Mouse (Mus musculus): ENCODE results near the gene Aatk.

Gene Aatk

DNA sequence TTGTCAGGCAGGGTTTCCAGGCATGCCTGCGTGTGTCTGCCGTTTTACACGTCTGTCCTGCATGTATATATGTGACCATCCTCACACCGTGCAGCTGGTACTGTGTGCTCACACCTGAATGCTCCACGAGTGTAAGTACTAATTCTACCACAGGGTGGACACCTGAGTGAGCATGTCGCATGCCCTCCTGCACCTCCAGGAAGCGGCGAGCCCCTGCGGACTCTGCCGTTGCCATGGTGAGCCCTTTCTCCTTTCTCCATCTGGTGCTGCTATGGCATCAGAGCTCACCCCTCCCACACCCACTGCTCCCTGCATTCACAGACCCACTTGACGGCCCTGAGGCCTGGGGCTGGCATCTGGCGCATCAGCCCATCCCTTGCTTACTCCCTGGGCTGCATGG, 24.1 kb downstream of the Aatk start:
- peak; percentile 24 for DNase-seq (ENCODE audit: low spot score)

DNA sequence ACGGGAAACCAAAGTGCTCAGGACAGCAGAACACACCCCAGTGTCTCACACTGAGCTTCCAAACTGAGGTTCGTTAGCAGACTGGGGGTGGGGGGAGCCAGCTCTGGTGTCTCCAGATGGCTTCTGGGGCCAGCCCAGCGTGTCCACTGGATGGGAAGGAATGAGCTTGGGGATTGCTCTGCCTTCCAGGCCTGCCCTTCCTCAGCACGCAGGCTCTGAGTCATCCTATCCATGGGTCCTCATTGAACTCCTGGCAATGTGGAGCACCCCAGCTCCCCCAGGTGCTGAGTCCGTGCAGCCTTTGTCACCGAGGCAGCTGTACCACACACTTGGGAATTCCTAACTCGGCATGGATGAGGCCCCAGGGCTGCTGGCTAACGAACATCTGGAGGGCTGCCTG, 24.8 kb downstream of the Aatk start:
- no peak for DNase-seq (ENCODE audit: low spot score)

DNA sequence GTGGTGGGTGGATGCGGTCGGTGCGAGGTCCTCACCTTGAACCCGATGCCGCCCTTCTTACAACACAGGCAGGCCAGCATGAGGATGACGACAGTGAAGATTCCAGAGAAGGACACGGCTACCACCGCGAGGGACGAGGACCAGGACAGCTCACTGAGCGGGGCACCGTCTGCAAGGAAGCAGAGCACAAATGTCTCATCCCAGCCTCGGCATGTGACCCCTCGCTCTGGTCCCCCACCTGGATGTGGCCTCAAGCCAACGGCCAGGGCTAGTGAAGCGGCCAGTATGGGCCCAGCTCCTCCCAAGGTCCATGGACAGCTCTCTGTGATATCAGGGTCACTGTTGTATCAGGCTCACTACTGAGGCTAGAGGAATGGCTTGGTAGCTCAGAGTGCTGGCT, 25.6 kb downstream of the Aatk start:
- DNase-seq (ENCODE audit: low spot score): no peak

DNA sequence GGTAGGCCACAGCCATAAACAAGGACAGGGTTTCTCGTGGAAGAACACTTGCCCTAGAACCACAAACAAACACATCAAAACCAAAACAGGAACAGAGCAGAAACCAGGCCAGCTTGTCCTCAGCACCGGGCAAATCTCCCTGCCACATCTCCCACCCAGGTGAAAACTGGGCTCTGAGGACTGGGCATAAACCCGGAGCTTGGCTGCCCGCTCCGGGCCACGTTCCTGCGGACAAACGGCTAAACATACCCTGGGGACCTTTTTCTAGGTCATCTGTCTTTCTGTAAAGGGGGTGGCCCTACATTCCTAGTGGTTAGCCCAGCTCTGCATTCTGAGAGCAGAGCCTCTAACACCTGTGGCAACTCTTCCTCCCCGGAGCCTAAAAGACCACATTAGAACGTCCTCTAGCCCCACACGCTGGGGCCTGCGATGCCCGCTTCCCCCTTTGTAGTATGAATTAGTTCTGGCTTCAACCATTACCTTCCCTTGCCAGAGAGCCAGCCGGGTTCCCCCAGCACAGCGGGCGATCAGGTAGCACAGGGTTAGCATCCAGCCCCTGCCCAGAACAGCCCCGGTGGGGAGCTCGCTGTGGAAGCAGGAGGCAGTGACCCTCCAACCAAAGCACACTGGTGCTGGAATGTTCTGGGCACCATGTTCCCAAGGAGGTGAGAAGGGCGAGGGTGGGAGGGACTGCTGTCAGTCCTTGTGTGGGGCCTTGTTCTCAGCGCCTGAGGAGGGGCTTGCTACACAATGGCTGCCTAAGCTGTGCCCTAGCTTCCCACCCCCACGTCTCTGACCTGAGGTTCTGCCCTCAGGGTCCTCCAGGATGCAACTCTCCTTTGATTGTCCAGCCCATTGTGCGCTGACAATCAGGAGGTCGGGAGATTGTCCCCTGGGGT, 27.2 kb downstream of the Aatk start:
- peak; percentile 48 for DNase-seq (ENCODE audit: low spot score)

DNA sequence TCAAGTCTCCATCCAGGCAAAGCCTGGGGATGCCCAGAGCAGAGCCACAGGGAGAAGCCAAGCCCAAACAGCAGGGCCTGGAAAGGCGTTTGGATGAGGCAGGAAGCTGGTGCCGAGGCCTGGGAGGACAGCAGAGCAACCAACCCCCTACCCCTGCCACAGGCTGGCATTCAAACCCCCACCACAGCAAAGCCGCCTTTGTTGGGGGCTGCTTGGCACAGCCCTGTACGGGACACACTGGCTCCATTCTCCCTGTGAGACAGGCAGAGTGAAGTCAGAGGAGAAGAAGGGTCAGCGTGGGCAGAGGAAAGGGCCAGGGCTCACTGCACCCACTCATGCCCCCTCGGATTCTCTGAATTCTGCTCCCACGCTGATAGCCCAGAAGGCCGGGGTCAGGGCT, 30.0 kb downstream of the Aatk start:
- DNase-seq (ENCODE audit: low spot score): no peak

DNA sequence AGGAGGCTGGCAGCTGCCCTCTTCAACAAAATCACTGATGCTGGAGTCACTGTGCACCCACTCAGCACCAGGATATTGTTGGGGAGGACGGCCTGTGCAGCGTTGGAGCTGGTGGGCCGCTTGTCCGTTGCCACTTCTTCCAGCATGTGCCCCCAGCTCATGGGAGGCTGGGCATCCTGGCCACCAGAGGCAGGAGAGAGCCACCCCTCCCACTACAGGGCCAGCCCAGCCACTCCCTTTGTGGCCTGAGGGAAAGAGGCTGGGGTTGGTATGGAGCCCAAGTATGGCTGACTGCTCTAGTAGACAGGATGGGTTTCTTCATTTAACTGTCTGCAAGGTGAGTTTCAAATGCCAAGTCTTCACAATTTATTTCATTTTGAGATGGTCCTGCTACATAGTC, 32.2 kb downstream of the Aatk start:
- DNase-seq (ENCODE audit: low spot score): no peak

DNA sequence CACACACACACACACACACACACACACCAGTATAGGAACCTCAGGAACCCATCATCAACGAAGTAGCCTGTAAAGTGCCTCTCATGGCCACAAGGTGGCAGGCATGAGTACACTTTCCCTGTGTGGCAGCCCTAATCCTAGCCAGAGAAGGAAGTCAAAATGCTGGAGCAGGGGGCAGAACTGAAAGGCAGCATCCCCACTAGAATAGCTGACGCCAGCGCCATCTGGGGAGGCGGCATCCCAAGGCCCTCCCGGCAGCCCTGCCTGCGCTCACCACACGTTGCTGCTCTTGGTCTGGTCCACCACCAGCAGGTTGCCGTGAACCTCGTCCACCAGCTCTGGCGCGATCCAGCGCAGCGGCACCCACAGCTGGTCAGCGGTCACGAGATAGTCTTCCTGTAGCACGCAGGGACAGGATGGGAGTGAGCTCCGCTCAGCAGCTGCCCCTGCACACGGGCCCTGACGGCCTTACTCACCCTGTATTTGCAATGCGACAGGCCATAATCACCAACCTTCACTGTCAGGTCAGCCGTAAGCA, 33.7 kb downstream of the Aatk start:
- DNase-seq (ENCODE audit: low spot score): peak; percentile 95

DNA sequence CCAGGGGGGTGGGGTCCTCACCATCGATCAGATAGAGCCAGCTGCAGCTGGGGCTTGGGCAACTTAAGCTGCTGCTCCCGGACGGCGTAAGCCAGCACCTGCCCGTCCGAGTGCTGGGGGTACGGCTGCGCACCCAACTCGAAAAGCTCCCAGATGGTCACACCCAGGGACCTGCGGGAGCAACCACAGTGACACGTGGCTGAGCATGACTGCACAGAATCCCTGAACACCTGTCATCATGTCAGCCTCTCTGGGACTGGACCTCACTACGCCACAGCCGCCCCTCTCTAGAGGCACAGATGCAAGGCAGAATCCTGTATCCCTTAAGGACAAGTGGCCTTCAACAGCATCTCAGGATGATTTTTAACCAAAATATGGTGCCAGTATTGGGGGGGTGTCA, 34.3 kb downstream of the Aatk start:
- DNase-seq (ENCODE audit: low spot score): no peak

DNA sequence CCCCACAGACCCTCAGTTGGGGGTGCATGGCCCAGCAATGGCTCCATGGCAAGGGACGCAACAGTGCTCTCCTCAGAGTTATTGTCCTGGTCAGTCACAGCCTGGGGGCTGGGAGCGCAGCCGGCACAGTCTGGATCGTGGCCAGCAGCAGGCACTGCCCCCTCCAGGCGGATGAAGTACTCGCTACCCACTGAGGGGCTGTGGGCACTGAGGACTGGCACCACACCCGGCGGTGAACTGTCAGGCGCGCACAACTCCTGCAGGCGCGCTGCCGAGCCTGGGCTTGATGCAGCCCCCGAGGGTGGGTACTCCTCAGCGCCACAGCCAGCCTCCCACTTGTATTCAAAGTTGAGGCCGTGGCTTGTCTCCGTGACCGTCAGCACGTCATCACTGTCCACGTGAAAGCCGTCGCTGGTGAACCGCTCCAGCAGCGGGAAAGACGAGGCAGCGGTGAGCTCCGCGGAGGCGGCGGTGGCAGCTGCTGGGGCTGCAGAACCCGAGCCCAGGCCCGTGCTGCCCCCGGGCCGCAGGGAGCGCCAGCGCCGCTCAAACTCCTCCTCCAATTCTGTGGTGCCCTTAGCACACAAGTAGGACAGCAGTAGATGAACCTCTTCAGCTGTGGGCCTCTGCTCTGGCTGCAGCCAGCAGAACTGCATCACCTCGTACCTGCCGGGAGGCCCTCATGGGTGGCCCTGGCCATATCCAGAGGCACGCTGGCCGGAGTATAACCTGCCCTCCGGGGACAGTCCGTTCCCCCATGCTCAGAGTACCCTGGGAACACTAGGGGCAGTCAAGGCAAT, 35.0 kb downstream of the Aatk start:
- DNase-seq (ENCODE audit: low spot score): peak; percentile 20

DNA sequence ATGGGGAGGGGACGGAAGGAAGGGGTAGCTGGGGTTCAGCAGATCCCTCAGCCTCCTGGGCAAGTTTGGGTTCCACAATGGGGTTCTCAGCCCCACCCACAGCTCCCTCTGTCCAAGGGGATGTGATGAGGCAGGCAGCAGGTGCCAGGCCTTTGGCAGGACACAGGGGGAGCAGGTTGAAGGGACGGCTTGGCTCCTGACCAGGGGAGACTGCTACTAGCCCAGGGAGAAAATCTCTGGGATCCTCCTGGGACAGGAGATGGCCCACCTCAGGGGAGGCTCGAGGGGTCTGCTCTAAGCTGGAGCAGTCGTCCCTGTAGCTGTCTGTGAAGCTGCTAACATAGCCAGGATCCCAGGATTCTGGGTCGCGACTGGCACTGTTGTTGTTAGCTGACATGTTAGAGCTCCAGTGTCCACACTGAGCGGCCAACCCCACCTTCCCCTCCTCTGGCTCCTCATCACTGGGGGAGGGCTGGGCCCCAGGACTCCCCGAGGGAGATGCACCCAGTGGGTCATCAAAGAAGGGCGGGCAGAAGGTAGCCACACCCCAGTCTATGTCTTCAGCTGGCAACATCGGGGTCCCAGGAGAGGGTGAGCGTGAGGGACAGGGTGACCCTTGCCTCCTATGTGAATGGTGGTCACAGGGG, 35.7 kb downstream of the Aatk start:
- no peak for DNase-seq (ENCODE audit: low spot score)

DNA sequence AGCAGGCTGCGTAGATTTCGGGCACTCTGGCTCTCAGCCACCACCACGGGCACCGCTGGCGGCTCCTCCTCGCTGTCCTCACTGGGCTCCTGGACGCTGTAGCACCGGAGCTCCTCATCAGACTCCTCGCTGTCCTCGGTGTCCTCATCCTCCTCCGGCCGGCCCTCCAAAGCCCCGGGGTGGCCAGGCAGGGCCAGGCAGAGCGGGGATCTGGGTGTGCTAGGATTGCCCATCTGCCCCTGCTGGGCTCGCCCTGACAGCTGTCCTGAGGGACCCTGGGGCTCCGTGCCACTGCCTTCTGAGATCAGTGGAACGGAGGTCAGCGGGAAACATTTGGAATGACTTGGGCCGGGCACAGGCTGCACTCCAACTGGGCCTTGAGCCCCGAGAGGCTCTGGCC, 37.0 kb downstream of the Aatk start:
- no peak for DNase-seq (ENCODE audit: low spot score)

DNA sequence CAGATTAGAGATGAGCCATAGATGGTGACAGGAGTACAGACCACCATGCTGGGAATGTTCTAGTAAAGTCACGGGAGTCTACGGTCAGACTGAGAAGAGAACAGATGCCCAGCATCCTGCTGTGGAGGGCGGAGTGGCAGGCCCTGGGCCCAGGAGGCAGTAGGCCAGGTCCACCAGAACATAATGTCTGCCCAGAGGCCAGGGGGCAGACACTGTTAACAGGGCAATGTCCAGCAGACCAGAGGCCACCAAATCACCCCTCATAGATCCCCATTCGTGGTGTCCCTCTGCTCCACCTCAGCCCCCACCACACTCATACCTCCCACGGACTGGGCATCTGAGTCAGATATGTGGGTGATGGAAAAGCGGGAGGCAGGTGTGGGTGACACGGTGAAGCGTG, 38.0 kb downstream of the Aatk start:
- no peak for DNase-seq (ENCODE audit: low spot score)

DNA sequence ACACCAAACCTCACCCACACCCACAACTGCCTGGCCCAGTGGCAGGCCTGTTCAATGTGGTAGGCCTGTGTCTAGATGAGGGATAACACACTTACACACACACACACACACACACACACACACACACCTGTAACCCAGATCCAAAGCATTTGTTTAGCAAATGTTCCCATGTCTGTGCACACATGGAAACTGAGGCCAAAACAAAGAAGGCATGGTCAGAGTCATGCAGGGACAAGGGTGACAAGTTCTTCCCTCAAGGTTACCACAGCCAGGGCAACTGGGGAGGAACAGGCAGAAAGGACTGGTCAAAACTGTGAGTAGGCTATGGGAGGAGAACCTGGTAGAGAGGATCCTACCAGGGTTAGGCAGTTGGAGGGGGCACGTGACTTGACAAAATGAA, 38.5 kb downstream of the Aatk start:
- DNase-seq (ENCODE audit: low spot score): no peak

DNA sequence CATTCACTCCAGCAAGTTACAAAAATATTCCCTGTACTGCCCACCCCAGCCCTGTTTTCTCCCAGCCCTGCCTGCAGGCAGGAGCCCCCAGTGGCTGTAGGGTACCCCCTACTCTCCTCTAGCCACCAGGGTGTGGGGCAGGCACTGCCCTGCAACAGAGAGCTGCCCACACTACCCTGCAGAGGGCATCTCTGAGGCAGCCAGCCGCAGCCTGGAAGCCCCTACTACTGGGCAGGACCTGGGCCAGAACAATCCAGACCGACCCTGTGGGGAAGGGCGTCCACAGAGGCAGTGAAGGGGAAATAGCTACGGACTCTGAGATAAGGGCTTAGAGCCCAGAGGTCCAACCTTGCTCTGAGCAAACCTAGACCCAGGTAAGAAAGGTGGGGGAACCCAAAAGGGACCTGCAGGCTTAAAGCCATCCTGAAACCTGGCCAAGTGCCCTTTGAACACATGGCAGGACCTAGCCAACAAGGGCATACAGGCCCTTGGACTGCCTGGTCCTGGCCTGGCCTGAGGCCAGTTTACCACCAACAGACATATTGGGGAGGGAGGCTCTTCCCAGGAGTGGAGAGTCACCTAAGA, 39.4 kb downstream of the Aatk start:
- DNase-seq (ENCODE audit: low spot score): no peak

DNA sequence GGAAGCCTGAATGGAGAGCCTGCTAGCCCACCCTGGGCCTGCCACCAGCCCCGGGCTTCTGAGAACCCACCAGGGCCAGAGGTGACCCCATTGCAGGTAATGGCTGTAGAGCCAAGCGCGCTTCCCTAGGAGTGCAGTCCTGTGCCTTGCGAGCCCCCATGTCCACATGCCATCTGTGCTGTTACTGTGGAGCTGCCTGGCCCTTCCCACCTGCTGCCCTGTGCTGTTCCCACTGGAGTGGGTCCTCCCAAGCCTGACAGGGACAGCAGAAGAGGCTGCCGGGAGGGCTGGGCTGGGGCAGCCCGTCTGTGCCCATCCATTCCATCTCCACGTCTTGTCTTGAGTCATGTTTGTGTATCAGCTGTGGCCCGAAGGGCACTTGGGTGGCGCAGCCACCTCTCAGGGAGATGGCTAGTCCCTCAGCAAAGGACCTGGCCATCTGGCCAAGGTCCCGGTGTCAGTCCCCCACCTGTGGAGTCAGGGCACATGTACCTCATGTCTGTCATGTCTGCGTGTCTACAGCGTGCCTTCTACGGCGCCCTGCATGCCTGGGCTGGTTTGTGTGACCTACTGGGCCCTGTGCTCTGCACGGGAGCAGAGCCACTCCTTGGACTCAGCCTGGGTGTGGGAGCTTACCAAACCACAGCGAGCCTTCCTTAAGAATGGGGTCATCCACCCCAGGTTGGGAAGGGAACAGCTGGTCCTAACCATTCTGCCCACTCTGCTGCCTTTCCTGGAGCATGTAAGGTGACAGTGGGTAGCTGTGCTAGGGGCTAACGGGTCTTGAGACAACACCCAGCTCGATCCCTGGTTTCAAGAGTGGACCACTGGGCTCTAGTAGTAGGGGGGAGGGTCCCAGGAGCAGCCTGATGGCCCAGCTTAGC, 41.3 kb downstream of the Aatk start:
- no peak for DNase-seq (ENCODE audit: low spot score)

DNA sequence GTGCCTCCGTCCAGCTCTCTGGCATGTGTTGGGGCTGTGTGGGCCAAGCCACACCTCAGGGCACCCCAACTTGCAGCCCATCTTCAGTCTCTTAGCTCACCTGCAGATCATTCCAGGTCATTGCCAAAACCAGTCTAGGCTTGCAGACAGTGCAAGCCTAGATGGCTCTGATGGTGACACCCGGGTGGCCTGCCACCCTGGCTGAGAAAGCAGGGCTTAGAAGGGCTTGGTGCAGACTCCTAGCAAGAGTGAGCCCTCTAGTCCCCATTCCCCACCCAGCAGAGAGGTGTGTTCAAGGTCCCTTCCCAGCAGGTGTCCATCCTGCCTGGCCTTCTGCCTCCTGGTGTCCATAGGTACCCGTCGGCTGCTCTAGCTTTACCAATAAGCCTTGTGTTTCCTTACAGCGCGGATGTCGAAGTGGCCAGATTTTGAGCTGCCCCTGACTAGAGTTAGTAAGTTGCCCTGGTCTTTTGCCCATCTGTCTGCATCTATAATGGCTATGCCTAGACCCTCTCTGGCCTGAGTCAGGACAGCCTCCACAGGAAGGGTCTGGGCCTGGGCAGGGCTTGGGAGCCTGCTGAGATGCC, 44.2 kb downstream of the Aatk start:
- DNase-seq (ENCODE audit: low spot score): no peak

DNA sequence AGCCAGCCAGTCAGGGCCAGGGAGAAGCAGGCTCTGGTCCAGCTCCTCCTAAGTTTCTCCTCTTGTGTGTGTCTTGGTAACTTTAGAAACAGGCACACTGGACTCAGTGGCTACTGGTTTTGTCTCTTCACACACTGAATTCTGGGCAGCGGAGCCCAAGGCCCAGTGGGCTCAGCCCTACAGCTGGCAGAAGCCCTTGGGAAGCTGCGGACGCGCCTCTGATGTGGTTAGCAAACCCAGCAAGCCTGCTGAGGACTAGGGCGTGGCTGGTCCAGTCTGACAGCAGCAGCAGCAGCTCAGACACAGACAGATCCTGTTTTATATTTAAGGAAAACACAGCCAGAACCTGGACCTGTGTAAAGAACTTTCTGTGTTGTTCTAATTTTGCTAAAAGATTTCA, 44.9 kb downstream of the Aatk start:
- no peak for DNase-seq (ENCODE audit: low spot score)

DNA sequence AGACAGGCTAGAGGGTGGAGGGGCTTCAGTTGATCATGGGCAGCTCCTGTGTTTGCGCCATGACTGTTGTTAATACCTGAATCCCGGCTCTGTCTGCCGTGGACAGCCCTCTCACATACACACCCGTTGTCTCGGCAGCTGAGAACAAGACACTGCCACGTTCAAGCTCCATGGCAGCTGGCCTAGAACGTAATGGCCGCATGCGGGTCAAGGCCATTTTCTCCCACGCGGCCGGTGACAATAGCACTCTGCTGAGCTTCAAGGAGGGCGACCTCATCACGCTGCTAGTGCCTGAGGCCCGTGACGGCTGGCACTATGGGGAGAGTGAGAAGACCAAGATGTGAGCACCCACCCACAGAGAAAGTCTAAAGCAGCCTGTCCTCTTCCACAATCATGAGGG, 49.6 kb downstream of the Aatk start:
- DNase-seq (ENCODE audit: low spot score): no peak

DNA sequence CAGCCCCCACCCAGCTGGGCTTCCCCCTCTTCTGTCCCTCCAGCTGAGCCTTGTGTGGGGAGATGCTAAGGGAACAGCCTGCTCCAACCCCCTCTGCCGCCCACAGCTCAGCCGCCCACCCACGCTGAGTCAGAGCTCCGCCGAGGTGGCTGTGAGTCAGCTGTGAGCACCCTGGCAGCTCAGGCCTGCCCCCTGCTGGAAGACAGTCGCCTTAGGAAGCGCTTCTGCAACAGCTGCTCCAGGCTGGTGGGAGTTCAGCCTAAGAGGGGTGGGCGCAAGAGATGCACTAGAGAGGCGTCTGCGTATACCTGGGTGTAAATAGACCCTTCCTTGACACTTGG, 55.7 kb downstream of the Aatk start:
- DNase-seq (ENCODE audit: low spot score): peak; percentile 93

DNA sequence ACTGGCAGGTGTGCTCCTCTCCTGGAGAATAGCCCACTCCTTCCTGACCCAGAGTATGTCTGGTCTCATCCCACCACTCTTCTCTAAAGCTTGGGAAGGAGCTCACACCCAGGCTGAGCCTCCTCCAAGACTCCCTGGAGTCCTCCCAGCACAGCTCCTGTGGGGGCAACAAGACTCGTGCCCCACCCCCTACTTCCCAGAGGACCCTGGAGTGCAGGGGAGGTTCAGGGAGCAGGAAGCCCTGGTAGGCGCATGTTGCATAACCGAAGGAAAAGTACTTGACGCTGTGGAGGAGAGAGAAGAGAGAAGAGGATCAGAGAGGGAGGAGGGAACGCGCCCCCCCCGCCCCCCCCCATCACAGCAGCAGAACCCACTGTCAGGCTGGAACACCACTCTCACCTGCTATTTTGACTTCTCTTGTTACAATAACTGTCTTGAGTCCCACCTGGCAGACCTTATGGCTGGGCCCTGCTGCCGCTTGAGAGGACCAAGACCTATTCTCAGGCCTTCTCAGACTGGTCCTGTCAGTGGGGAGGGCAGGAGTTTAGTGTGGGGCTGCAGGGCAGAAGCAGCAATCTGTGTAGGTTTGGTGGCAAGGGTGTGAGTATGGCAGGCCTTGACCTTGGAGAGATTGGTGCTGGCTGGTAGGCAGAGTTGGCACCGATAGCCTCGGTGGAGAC, 56.2 kb downstream of the Aatk start:
- DNase-seq (ENCODE audit: low spot score): no peak

Data from embryo, embryonic 10 days (tissue).